Mouse (Mus musculus): ENCODE results near the gene Gm20538.
A peak's percentile ranks its signal among the peaks of the same experiment; 100 is the strongest.

Gm20538 gene

DNA sequence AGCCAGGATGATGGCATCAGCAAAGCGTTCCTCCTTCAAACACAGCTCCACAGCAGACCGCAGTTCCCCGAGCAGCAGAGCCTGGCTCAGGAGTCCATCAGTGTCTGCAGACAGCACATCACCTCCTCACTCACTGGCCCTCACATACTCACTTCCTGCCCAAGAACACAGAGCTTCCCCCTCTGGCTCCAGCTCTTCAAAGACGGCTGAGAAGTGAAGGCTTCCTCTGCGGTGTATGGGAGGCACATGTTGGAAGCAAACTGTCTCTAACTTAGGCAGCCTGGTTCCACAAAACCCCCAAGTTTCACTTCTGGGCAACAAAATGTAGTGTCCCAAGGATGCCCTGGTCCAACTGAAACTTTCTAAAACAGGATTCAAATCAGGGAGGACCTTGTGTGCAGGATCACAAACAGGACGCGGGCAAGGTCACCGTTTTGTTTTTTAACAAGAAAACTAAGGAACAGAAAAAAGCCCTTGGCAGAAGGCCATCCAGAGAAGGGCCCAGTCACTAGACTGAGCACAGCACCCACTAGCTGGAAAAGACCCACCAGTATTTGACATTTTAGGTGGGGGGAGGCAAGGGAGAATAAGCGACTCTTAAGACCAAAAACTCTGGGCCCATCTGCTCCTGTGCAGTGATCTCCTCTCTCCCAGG, 27.0 kb downstream of the Gm20538 start:
- no peak for DNase-seq

- no peak for DNase-seq
Observed at GRCm38 (mm10) chr19:44519152-44519551, 33.5 kb downstream of the Gm20538 start.

DNA sequence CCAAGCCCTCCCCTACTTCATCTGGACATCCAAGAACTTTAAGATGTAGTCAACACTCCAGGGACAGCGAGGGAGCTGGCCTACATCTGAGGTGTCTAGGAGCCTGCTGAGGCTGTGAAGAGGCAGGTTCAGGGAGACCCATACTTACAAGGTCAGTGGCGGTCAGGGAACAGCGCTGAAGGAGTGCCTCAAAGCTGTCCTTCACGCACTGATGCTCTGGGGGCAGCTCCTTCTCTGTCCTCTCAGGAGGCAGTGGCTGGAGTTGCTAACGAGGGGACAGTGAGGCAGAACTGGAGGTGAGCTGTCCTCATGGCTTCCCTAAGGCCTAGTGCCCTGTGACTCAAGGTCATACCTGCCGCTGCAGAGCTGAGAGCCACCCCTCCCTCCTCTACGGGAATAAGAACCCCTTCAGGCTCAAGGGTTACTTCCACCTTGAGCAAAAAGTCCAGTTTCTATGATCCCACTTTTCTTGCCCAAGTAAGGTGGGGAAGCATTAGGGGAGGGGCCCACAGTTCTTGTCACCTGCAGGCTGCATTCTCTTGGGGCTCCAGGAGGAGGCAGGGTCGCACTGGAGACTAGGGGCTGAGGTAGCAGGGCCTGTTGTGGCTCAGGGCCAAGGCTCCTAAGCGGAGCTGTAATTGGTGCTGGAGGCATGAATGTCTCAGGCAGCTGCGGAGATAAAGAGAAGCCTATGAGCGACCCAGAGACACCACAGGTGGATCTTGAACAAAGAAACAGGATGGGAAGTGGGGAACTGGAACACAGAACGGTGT, 34.4 kb downstream of the Gm20538 start:
- no peak for DNase-seq

DNA sequence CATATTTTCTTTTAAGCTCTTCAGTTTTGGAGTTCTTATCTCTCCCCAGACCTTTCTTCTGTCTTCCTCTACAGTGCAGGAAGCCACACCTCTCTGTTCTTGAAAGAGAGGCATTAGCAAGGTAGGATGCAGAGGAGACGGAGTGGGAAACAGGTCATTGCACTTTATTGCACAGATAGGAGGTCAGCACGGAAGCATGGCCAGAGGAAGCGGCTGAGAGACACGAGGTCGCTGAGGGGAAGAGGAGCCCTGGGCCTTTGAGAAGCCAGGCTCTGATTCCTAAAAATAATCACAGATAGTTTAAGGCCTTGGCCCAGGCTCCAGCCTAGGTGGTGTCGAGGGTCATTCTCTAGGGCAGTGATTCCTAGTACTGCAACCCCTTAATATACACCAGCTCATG, 36.9 kb downstream of the Gm20538 start:
- no peak for DNase-seq

DNA sequence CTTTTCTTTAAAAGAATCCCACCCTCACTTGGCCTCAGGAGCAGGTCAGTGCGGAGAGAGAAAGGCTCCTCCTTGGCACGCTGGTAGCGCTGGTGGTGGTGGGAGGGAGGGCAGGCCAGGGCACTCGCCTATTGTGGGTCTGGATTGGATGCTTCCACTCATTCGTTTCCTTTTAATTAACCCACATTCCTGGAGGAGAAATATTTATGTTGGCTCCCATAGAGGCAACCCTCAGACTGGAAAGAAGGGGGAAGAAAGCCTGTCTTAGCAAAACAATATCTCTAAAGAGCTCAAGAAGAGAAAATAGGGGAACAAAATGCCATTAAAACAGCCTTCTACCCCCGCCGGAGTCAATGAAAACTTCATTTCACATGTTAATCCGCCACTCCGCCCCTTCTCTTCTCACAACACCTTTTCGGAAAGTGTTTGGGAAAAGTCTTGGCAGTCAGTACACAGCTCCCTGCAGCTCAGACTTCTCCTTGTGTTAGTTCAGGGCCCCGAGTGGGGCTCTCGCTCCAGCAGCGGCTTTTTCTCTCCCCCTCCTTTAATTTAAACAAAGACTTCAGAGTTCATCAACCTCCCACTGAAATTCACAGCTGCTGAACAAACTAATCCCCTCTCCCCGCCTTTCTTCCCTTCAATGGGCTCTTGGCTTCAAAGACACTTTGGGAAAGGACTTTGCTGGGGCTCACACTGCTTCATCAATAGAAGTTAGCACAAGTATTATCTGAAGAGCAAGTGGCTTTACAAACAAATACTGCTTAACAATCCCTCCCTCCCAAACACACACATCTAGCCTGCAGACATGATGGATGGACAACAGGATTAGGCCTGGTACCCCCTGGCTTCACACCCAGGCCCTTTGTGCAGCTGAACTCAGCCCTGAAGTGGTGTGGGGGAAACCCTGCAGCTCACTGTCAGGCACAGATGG, 37.8 kb downstream of the Gm20538 start:
- no peak for DNase-seq

DNA sequence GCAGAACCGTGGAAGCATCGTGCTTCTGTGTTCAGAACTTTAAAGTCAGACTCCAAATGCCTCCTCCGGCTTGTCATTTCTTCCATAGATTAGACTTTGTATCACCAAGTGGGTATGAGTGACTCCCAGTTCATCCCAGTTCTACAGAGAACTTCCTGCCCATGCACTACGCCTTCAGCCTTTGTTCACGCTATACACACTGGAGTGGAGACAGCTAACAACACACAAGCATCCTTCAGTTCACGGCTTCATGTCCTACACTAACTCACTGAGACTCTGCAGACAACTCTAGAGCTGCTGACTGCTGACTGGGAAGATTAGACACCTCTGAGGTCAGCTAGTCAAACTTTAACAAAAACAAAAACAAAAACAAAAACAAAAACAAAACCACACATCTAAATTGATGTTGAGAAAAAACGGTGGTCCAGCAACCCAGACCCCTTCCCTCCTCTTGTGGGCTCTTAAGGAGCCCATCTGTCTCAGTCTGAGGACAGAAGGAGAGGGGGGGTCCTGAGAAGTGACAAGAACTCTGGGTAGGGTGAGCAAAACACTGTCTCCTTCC, 38.6 kb downstream of the Gm20538 start:
- DNase-seq, result no peak

- no peak for DNase-seq
Observed at GRCm38 (mm10) chr19:44513054-44513833, 39.4 kb downstream of the Gm20538 start.

DNA sequence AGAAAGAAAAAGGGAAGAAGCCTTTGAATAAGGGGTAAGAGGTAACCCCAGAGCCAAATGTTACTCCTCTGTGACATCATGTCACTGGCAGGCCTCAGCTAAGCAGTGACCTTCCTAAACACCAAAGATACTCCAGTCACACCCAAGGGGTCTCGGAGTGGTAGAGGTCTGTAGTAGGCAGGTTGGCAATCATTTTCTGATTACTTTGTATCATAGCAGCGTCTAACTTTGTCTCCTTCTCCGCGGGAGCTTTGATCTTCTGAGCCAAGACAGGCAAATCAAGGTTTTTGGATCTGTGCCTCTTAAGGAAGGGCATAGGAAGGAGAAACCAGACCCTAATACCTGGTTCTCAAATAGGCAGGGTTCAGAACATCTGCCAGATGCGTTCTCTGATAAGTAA, 40.0 kb downstream of the Gm20538 start:
- DNase-seq, result no peak

- peak; percentile 15 to 19 for DNase-seq
Observed at GRCm38 (mm10) chr19:44511451-44512231, 41.0 kb downstream of the Gm20538 start.

DNA sequence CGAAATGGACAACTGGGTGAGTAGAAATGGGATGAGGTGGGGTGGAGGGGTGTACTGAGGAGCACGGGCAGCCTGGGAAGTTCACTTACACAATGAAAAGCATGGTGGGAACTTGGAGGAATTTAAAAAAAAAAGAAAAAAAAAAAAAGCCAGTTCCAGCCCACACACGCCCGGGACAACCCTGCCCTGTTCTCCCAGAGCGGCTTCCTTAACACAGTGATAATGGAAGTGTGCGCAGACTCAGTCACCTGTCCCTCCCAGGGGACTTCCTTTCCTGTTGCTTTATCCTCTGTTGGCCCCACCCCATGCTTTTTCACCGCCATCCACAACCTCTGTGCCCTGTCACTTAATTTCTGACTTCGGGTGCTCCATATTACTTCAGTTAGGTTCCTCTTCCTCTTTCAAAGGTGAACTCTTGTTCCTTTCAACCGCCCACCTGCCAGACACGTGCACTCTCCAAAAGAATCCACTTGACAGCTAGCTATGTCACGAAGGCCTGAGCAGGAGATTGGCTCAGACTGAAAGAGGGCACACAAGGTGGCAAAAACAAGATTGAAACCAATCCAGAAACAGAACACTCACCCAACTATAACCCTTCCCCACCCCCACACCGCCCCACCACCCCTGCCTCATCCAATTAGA, 42.0 kb downstream of the Gm20538 start:
- DNase-seq, result peak; percentile 52 to 57

GRCm38 (mm10) chr19:44502741-44503140, 49.9 kb downstream of the Gm20538 start:
- no peak for DNase-seq

DNA sequence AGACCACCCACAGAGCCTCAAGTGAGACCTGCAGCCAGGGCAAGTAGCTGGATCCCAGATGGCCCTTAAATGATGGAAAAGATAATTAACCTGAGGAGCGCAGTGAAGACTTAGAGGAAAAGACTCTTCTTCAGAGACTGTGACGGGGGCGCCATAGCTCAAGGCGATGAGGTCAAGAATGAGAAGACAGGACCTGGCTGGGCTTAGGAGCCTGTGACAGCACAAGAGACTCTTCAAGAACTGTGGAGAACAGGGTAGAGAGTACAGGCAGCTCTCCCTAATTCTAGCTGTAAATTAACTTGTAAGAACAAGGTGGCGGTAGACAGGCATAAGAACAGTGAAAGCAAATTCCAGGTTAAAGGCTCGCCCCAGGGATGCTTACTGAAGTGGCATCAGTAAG, 50.7 kb downstream of the Gm20538 start:
- DNase-seq, result no peak

GRCm38 (mm10) chr19:44500240-44500639, 52.4 kb downstream of the Gm20538 start:
- no peak for DNase-seq

DNA sequence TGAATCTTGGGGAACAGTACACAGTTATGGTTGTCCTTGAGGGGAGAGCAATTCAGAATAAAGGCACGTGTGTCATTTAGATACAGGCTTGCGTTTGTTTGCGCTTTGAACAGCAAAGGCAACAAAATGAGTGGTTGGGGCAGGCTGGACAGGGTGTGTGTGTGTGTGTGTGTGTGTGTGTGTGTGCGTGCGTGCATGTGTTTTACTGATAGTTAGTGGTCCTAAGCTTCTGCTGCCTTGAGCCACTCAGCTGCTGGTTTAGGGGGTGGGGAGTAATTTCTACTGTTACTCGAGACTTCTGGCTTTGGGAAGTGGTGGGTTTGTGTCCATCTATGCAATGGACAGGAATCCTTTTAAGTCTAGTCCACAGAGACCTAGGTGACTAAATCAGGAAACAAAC, 53.7 kb downstream of the Gm20538 start:
- no peak for DNase-seq

DNA sequence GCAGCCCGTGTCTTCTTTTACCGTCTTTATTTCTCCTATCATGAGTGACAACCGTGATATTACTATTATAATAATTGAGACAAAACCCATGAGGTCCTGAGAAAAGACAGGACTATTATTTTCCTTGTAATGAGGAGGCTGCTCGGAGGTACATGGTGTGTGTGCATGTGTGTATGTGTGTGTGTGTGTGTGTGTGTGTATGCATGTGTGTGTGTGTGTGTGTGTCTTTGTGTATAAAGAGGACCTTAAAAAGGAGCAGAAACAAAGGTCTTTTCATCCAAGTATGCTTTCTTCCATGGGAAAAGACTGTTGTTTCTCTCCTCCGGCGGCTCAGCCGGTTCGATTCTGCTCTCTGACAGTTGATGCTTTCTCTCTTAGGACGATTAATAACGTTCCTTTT, 55.7 kb downstream of the Gm20538 start:
- no peak for DNase-seq

- peak; percentile 24 to 30 for DNase-seq
Observed at GRCm38 (mm10) chr19:44496511-44496910, 56.1 kb downstream of the Gm20538 start.
